Mouse (Mus musculus) adrenal gland, adult 8-10 months (tissue): Measurements from ENCODE around the gene Gm20388. TPM values are rescaled to one million over a fixed set of nuclear protein-coding genes. Genes with fewer than 3 reads are reported as not detected.
A peak's percentile ranks its signal among the peaks of the same experiment; 100 is the strongest.
"Not testable (repeated sequence)": the region's sequence is repeated elsewhere in the genome, so short reads cannot be mapped to it uniquely, and the experiment has no call there.

Source experiments
- DNase-seq: peaks from one replicate; pipeline ENCODE4 v3.0.0; 2022
- total RNA-seq, 4 experiments: library from RNA; stranded (reverse); gene quantifications; 2 replicates each; pipeline ENCODE4 v1.2.4; 2022

Gm20388 gene
- total RNA-seq, 4 experiments from 2014 or later: 1.7 to 16.9 (median 5.8) TPM

DNA sequence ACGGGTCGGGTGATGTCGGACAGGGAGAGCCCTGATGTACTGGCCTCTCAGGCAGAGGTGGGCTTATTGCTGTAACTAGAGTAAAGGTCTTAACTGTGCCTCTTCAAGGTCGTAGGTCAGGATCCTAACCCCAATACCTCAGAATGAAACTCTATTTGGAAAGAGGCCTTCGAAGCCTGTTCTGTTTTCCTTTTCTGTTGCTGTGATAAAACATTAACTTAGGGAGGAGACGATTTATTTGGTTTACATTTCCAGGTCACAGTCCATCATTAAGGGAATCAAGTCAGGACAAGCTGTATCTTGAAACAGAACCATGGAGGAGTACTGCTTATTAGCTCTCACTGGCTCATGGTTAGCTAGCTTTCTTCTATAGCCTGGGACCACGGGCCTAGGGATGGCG is 4242.1 kb downstream of the Gm20388 start:
- DNase-seq: no peak

DNA sequence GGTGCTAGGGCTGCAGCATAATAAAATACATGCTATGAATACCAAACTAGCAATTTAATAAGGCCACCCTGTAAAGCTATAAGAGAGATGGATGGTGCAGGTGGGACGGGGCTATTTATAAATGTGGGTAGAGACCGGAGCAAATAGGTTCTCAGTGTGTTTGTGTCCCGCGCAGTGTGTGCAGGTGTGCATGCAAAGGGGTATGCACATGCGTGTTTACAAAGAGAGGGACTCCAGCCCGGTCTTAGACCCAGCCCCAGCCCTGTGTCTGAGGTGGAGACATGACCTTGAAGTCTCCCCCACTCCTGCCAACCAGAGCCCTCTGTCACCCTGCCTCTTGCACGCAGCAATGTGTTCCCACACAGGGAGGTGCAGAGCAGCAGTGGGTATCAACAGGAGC is 4245.7 kb downstream of the Gm20388 start:
- DNase-seq: no peak

DNA sequence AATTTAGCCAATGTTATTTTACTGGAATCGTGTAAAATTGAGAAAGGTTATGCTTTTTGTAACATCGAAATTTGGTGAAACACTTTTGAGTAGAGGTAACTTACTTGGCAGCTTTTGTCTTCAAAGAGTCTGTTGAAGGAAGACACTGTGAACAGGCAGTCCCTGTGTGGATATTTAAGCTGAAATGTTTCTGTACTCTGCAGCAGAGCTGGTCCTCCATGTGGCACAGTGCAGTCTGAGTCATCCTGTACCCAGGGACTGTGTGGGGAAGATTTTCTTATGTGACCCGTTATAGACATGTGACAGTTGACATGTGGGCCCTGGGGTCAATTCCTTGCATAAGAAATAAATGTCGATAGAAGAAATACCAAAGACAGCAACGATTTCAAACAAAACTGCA is 4251.0 kb downstream of the Gm20388 start:
- no peak for DNase-seq

DNA sequence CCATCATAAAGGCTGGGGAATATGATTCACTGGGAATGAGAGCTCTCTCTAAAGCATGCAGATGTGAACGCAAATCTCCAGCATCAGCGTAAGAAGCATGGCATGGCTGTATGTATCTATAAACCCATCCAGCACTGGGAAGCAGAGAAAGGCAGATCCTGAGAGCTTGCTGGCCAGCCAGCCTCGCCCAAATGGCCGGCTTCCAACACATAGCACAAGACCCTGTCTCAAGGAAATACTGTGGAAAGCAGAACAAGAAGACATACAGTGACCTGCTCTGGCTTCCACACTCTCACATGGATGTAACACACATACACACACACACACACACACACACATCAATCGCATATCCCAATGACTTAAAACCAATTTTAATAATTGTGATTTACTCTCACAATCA is 4252.6 kb downstream of the Gm20388 start:
- no peak for DNase-seq

DNA sequence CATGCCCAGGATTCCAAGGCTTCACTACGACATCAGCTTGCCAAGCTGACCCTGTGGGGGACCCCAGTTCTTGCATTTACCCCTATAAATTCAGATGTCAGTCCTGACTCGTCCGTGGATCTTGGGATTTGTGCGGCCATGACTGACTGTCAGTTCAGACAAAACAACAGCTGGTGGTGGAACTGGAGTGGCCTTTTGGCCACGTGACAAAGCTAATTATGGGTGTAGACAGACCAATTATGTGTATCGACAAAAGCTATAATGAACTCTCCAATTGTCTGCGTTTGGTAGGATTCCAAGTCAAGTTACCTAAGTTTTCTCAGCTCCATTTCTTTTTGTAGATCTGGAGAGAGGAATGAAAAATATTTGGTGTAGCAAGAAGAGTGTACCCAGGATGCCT is 4259.1 kb downstream of the Gm20388 start:
- DNase-seq: no peak

DNA sequence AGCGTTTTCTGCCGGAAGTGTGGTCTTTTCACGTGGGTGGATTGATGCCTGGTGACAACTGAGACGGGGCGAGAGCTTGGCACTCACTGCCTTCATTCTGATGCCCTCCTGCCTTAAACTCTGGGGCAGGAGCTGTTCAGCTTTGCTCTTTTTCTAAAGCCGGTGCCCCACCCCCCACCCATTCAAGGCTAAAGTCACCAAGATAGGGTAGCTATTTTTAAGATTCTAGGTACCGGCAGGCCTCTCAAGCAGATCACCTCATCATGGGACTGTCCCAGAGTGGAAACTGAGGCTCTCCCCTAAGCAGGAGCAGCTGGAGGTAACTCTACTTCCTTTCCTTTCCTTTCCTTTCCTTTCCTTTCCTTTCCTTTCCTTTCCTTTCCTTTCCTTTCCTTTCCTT is 4260.0 kb downstream of the Gm20388 start:
- no peak for DNase-seq

DNA sequence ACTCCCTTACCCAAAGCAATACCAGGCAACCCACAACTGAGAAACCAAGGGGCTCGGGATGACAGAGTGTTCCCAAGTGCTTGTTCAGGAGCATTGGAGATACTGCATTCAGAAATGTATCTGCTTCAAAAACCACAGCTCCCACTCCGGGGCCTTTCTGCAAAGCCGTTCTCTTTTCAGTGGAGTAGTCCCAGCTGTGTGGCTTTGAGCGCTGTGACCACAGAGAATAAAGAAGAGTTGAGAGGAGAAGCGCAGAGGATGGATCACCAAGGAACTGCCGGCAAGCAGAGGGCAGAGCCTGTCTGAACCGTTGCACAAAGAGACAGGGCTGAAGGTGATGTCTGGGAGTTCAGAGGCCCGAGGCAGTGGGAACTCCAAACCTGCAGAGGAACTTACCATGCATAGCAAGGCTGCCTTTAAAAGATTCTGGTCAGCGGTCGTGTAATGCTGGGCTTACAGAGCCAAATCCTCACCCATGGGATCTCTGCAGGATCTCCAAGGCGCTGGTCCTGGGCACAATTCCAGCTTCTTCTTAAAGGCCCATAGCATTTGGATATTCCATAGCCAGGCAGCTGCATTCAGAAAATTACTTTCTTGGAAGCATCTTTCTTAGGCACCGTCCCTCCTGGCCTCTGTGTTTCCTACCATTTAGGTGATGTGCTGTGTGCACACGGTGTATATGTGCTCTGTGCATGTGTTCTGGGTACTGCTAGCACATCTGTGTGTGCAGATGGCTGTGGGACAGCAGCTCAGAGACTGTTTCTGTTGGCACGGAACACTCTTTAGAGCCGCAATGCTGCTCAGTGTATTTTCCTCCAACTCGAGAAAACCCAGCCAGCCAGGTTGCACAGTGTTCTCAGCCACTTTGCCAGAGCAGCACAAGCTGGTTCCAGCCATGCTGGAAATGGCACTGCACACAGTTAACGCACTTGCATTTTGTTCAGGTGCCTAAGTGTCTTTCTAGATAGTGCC is 4261.2 kb downstream of the Gm20388 start:
- DNase-seq: no peak

DNA sequence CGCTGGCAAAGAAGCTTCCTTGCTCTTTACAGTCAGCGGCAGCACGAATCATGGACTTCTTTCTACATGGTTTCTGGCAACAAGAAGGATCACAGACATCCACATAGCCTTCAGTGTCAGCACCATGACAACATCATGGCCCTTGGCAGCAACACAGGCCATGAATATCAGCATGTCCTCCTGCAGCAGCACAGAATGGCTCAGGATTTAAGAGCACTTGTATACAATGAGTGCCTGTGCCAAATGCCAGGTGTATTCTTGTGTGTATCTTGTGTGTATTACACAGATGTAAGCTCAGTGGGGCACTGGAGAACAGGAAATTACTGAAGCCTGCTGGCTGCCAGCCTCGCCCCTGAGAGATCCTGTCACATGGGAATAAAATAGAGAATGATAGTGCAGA is 4263.0 kb downstream of the Gm20388 start:
- DNase-seq: no peak

DNA sequence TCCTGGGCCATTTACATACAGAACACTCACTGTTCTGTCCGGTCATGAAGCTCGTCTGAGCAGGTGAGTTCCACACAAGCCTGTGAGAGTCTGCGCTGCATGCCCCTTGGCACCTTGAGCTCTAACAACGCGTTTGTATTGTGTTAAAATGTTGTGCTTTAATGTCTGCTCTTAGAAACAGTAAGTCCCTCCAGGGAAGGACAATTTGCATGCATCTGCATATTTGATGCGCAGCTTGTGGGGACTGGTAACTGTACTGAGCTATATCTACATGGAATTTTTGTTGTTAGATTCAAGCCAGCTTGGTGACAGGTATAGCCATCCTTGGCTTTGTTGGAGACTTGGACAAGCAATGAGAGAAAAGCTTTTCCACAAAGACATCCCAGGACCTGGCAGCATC is 4265.5 kb downstream of the Gm20388 start:
- no peak for DNase-seq

DNA sequence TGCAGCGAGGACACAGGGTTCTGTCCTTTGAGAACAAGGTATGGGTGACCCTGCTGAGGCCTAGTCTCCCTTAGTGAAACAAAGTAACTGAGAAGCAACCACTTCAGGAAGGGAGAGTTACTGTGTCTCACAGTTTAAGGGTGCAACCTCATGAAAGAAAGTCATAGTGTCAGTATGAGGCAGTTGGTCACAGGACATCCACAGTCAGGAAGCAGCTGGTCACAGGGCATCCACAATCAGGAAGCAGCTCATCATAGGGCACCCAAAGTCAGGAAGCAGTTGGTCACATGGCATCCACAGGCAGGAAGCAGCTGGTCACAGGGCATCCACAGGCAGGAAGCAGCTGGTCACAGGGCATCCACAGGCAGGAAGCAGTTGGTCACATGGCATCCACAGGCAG is 4266.5 kb downstream of the Gm20388 start:
- DNase-seq: not testable (repeated sequence)

DNA sequence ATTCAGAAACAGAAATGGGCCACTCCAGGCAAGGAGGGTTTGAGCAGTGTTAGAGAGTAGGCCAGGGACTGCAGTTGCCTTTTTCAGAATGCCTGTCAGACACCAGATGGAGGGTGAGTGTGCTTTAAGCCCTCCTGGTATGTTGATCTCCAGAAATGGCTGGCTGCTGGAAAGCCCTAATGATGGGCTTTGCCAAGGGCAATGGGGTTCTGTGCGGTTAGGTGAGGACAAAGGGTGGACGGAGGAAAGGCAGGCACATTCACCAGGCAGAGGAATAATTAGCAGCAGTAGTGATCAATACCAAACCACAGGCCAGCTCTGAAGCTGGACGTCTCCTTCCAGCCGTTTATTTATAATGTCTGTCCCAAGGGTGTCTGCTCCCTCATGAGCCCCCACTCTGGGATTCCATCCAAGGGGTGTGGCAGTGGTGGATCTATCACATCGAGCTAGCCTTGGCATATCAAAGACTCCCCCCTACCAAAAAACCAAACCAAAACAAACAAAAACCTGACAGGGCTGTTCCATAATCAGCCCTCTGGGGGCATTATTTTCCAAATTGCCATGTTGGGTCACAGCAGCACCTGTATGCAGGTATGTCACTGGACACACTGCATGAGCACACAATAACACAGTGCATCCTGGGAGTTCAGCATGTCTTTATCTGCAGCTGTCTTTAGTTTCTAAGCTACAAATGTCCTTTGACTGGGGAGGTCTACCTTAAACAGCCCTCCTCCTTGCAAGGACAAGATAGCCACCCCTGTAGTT is 4270.2 kb downstream of the Gm20388 start:
- no peak for DNase-seq

DNA sequence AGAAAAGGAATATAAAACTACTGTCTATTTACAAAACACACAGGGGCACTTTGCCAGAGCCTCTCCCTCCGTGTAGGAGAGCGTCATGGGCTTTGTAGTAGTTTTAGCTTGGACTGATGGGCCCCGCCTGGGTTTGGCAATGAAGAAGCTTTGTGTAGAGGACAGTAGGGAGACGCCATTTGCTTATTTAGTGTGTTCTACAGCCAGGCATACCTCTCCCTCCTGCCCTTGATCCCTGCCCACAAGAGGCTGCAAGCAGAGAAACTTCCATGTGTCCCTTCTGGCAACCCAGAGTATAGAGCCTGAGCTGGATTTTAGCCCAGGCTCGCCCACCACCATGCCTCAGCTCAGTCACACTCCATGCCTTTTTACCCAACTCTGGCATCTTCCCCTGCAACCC is 4271.1 kb downstream of the Gm20388 start:
- DNase-seq: no peak

DNA sequence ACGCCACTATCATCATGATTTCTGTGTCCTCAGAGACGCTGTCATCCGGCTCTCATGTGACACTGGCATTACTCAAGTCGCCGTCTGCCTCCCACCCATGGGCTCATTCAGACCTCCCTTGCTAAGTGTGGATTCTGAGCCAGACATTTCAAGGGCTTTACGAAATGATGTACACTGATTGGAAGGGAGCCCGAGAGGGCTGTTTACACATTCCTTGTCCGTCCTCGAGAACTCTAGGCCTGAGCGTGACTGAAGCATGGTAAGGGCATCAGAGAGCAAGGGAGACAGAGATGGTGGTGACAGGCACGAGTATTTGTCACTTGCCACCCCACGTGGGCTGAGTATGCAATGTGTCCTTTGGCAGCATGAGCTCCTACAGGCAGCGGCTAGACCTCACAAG is 4271.6 kb downstream of the Gm20388 start:
- peak; percentile 85 for DNase-seq

DNA sequence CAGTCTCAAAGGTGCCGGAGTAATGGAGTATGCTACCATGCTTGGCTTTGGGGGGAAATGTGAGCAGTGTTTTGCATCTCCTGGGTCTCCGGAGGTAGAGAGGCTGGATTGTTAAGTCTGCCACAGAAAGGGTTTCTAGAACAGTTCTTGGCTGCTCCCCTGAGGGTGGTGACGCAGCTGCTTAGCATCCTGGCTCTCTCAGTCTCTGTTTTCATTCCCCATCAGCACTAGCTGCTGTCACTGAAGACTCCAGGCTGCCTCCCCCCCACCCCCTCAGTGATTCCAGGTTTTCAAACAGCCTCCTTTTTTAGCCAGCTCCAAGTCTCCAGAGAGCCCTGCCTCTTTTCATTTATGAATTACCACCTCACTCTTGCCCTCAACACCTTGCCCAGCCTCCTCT is 4273.4 kb downstream of the Gm20388 start:
- no peak for DNase-seq

DNA sequence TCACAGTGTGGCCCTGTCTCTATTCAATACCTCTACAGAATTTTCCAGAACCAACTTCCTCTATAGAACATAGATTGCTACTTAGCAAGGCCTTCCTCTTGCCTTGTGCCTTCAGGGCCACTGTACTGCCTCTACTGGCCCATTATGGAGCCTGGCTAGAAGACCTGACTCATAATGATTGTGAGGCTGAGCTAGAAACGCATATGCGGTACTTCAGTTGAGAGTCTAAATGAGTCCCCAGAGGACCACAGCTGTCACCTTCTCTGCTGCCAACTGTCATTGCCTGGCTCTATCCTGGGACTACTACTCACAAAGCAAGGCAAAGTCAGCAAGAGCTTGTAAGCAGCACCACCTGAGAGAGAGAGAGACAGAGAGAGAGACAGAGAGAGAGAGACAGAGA is 4273.9 kb downstream of the Gm20388 start:
- no peak for DNase-seq

DNA sequence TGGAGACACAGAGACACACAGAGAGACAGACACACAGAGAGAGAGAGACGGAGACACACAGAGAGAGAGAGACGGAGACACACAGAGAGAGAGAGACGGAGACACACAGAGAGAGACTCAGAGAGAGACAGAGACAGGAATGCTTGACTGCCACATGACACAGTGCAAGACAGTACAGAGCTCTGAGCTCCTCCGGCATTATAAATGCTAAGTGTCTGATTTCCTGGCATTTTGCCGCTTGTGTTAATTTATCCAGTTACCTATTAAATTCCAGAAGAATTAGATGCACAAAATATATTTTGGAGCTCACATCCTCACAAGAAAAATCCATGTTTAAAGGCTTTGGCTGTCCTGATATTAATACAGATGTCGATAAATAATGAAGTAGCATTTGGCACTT is 4274.4 kb downstream of the Gm20388 start:
- DNase-seq: no peak

DNA sequence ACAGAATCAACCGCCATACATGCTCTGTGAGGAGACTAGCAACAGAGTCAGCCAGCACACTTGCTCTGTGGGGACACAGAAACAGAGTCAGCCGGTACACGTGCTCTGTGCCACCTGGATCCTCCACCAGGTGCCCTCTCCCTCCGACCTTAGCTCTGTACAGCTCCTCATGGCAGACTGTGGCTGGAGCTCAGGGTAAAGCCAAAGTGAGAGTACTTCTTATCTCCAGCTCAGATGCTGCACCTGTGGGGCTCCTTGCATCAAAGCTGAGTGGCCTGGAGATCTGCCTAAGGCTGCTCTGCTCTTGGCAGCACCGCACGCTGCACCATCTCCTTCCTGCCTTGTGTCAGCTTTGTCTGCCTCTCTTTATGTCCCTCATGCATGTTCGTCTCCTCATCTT is 4279.7 kb downstream of the Gm20388 start:
- DNase-seq: no peak

DNA sequence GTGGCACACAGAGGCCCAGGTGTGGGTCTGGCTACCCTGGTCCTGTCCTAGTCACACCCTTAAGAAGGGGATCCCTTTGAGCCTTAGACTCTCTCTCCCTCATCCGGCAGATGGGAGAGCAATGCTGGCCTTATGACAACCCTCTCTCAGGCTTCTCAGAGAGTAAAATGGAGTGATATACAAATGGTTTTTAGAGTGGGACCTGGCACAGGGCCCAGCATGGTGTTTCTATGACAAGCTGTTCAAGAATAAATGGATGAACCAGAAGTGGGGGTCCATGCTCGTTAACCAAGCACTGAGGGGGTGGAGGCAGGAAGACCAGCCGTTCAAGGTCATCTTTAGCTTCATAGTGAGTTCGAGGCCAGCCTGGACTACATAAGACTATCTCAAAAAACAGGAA is 4281.6 kb downstream of the Gm20388 start:
- no peak for DNase-seq

DNA sequence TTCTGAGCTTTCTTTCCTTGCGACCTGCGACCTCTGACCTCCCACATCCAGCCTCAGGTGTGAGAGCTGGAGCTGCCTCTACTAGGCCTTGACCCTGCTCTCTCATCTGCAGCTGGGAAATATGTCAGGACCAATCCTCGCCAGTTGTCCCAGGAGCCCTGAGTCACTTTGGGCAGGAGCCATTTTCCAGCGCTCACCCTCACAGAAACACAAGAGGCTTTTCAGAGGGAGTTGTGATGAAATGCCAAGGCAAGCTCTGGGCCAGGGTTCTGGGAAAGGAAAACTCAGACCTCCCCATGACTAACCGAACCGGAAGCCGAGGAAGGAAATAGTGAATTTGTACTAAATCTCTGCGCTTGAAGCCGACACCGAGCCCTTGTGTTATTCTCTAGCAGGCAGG is 4282.3 kb downstream of the Gm20388 start:
- DNase-seq: peak; percentile 81

DNA sequence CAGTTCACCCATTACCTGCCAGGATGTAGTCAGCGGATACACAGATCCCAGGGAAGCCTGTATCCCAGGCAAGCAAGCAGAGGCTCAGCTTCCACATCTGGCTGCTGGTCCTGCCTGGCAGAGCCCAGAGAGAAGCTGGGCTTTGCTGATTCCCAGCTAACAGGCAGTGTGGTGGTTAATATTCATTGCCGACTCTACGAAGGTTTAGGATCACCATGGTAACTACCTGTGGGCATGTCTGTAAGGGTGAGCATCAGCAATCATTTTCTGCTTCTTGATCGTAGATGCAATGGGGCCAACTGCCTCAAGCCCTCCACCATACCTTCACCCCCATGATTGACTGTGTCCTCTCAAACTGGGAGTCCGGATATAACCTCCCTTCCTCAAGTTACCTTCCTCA is 4283.4 kb downstream of the Gm20388 start:
- DNase-seq: no peak

DNA sequence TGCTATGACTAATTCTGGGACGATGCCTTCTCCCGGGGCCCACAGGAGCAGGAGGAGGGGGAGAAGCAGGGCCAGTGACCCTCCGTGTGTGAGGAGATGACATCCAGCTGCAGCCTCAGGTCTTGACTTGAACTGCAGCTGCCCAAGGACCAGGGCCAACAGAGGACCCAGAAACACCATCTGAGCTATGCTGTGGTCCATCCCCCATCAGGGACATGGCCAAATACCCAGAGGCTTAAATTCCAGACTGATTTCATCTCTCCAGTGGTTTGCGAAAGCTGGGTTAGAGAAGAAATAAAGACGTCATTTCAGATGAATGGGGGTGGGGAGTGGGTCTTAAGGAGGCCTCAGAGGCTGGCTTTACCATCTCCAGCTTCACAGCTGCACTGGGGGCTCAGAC is 4285.6 kb downstream of the Gm20388 start:
- no peak for DNase-seq

DNA sequence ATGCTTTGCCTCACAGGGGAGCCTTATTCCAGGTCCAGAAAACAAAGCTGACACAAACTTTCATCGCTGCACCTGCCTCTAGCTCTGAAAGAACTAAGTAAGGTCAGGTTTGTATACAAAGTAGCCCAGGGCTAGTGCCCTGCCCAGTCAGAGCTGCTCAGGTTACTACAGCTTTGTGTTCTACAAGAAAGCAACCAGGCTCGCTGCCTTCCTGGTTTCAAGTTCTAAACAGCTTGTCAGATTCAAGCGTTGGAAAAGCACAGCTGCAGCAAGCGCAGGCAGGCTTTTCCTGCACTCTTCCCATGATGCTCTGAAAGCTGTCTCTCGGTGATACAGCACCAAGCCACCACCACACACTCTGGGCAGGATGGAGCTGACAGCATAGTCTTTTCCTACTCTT is 4286.2 kb downstream of the Gm20388 start:
- no peak for DNase-seq

DNA sequence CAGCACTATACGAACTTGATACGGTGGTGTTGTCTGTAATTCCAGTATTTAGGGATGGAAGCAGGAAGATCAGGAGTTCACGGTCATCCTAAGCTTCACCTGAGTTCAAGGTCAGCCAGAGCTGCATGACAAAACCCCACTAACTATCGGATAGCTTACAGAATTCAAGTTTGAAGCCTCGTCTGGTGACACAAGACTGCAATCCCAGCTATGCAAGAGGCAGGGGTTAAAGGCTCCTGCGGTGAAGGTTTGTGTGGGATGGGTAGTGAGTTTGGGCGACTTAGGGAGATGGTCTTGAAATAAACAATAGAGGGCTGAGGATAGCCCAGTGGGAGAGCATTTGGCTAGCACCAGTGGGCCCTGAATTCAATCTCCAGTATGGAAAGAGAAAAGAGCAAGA is 4287.6 kb downstream of the Gm20388 start:
- no peak for DNase-seq

DNA sequence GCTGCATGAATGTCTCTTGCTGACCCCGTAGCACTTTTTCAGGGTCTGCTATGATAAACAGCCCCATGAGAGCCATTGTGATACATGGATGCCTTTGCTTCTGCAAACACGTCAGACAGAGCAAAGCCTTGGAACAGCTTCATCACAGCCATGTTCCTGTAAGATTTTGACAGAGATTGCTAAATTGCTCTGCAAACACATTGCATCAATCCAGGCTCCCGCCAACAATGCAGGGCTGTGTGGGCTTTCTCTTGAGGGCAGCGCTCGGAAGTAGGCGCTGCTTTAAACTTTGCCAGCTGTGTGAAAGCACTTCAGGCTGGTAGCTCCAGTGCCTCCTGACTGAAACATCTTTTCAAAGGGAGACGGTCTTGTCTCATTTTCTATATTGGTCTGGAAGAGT is 4289.8 kb downstream of the Gm20388 start:
- DNase-seq: no peak
